Mouse (Mus musculus) CH12.LX (cell line): ENCODE measurements at regions not wholly inside any gene's neighbourhood (a gene's known extent, or its start where the extent isn't known, plus 50 kb on each side); places are given as distances from the start of the nearest gene placed in this dataset.

Experiments used
- CHD1 ChIP-seq: IDR thresholded peaks from 2 replicates; pipeline ENCODE4 v1.6.1; 2012; ENCODE audit warnings: low read depth, low read length, improper control_type of control experiment, inconsistent platforms
- CTCF ChIP-seq, 2 experiments: IDR thresholded peaks in 1 of 2; conservative IDR thresholded peaks in 1 of 2; 2 replicates each; pipeline ENCODE4 v1.5.1; 2011 to 2012; ENCODE audit warnings: low read depth in 2 of 2, low read length in 2 of 2, improper control_type of control experiment in 1 of 2, inconsistent platforms in 1 of 2, mild to moderate bottlenecking in 1 of 2, moderate library complexity in 1 of 2
- E2F4 ChIP-seq: IDR thresholded peaks from 2 replicates; pipeline ENCODE4 v1.6.1; 2011; ENCODE audit warnings: low read depth, low read length, improper control_type of control experiment; ENCODE audit not compliant: insufficient replicate concordance
- EP300 ChIP-seq: IDR thresholded peaks from 2 replicates; pipeline ENCODE4 v1.6.1; 2011; ENCODE audit warnings: low read length, improper control_type of control experiment
- JUN ChIP-seq: IDR thresholded peaks from 2 replicates; pipeline ENCODE4 v1.6.1; 2011; ENCODE audit warnings: low read depth, mild to moderate bottlenecking, low read length, improper control_type of control experiment, moderate library complexity; ENCODE audit not compliant: insufficient read depth
- JUND ChIP-seq: conservative IDR thresholded peaks from 2 replicates; pipeline ENCODE4 v1.6.1; 2011; ENCODE audit warnings: low read depth, low read length, improper control_type of control experiment
- NELFE ChIP-seq: IDR thresholded peaks from 2 replicates; pipeline ENCODE4 v1.6.1; 2011; ENCODE audit warnings: low read depth, low read length, improper control_type of control experiment
- POLR2A ChIP-seq: IDR thresholded peaks from 2 replicates; pipeline ENCODE4 v1.6.1; 2011; ENCODE audit warnings: low read depth, mild to moderate bottlenecking, improper control_type of control experiment, low read length
- TCF12 ChIP-seq: IDR thresholded peaks from 2 replicates; pipeline ENCODE4 v1.6.1; 2014; ENCODE audit warnings: low read depth, mild to moderate bottlenecking, inconsistent platforms, low read length, improper control_type of control experiment
- UBTF ChIP-seq: IDR thresholded peaks from 2 replicates; pipeline ENCODE4 v1.6.1; 2012; ENCODE audit warnings: low read depth, mild to moderate bottlenecking, inconsistent platforms, low read length, improper control_type of control experiment, moderate library complexity

DNA sequence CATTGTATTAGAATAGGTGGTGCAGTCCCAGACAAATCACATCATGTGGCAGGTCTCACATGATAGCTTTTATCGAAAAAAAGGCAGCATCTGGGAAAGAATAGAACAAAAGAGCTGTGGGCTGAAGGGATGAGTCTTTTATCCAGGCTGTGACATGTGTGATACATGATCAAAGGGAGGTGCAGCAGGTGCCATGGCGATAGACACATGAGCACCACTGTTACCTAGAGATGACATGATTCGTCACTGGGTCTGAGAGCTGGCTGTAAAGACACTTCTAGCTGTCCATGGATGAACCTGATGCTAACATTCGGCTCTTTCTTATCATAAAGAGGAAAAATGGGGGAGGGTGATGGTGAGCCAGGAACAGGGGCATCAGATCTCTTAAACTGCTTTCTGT is 210.9 kb upstream of the St6gal2 start:
- TF ChIP-seq EP300 (no peak), TCF12 (no peak), CTCF (conservative IDR thresholded peaks at IDR 0.05 in 1 of 2, IDR thresholded peaks at IDR 0.05 in 1 of 2; ENCODE audit: low read depth in 2 of 2, low read length in 2 of 2) (no peak), JUND (no peak), E2F4 (no peak), CHD1 (no peak), UBTF (no peak), JUN (no peak), NELFE (no peak), POLR2A (no peak)
